Comparison of ENCODE assay signal across 7 mouse cellular contexts in the genomic region with DNA sequence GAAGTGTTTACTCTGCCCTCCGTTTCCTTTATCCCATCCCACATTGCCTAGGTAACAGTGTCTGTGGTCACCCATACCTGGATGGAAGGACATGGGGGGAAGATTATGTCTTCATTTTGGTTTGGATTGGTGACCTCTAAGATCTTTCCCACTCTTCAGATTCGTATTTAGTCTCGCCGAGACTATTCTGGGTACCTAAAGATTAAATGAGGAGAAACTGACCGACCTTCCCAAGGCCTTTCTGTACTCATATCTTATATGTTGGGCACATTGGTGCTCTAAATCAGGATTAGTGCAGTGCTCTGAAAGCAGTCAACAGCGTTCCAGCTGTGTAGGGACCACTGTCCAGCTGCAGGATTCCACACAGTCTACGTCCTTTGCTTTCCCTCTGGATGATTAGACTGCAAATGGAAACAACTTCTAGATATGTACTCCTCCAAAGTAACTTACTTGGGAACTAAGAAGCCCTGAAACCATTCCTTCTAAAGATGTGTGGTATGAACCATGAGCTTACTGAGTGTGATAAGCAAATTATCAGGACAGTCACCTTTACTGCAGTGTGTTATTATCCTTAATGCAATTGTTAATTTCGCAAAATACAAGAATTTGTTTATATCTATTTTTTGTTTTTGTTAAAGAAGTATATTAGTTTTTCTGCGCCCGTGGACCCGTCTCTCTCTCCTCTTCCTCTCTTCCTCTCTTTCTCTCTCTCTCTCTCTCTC. TPM values are rescaled to one million over a fixed set of nuclear protein-coding genes. Genes with fewer than 3 reads are reported as not detected.
A peak's percentile ranks its signal among the peaks of the same experiment; 100 is the strongest.
DNase-seq lines count a peak whose midpoint lies in the region; ATAC-seq and TF ChIP-seq lines count a peak whose summit lies in the region.

No protein-coding gene starts in this region.

- 30% methylated on average over 11 of the region's 11 CpGs for WGBS in lung, postnatal 0 days
- 42% methylated on average over 11 of the region's 11 CpGs for WGBS in embryonic facial prominence, embryonic 14.5 days
- WGBS in intestine, embryonic 16.5 days = 36% methylated on average over 11 of the region's 11 CpGs
- 43% methylated on average over 11 of the region's 11 CpGs for WGBS in neural tube, embryonic 15.5 days

- TF ChIP-seq EP300 in lung, postnatal 0 days (IDR thresholded peaks at IDR 0.05) = no peak

- peak overlapping the region; percentile 96 for H3K9ac ChIP-seq in lung, postnatal 0 days (replicated peaks; ENCODE audit: low read depth)
- peak overlapping the region; percentile 100 for H3K9ac ChIP-seq in embryonic facial prominence, embryonic 14.5 days (ENCODE audit: low read depth, low read length)
- peak overlapping the region; percentile 100 for H3K9ac ChIP-seq in intestine, embryonic 16.5 days (ENCODE audit: low read depth, low read length)
- peak overlapping the region; percentile 95 for H3K9ac ChIP-seq in neural tube, embryonic 15.5 days (replicated peaks)

- no peaks in the 10 kb centered on the region for H3K27me3 ChIP-seq in lung, postnatal 0 days (replicated peaks; ENCODE audit: insufficient read depth, low read length)
- no peaks in the 10 kb centered on the region for H3K27me3 ChIP-seq in embryonic facial prominence, embryonic 14.5 days (replicated peaks; ENCODE audit: control insufficient read depth, insufficient read depth, low read length)
- no peaks in the 10 kb centered on the region for H3K27me3 ChIP-seq in intestine, embryonic 16.5 days (replicated peaks; ENCODE audit: control insufficient read depth, insufficient read depth, low read length)
- H3K27me3 ChIP-seq in neural tube, embryonic 15.5 days (replicated peaks) = no peaks in the 10 kb centered on the region

- DNase-seq in lung, postnatal 0 days (ENCODE audit: low spot score) = no peak
- DNase-seq in lung, postnatal 10 days = no peak
- DNase-seq in embryonic facial prominence, embryonic 14.5 days (ENCODE audit: low spot score) = no peak
- no peak for DNase-seq in urinary bladder, postnatal 36 days (ENCODE audit: low spot score in 2 of 2)

- no peak for TF ChIP-seq CTCF in lung, postnatal 0 days (IDR thresholded peaks at IDR 0.05)

- peak overlapping the region; percentile 82 for H3K4me2 ChIP-seq in lung, postnatal 0 days (replicated peaks; ENCODE audit: low read depth, low read length)
- peak overlapping the region; percentile 71 for H3K4me2 ChIP-seq in embryonic facial prominence, embryonic 14.5 days (ENCODE audit: low read depth, low read length)
- peak overlapping the region; percentile 86 for H3K4me2 ChIP-seq in intestine, embryonic 16.5 days (ENCODE audit: low read depth, low read length)
- peak overlapping the region; percentile 76 for H3K4me2 ChIP-seq in neural tube, embryonic 15.5 days

- no peaks in the 10 kb centered on the region for H3K4me1 ChIP-seq in lung, postnatal 0 days (ENCODE audit: insufficient read depth, low read depth, low read length)
- H3K4me1 ChIP-seq in embryonic facial prominence, embryonic 14.5 days (ENCODE audit: control insufficient read depth, insufficient read depth, low read length) = 0 out of 2 replicates have a peak, but pooled peaks cover 3% of the 10 kb centered on the region
- H3K4me1 ChIP-seq in intestine, embryonic 16.5 days (ENCODE audit: control insufficient read depth, insufficient read depth, low read length) = peaks cover 9% of the 10 kb centered on the region; the same call in 1 of the 2 replicates
- H3K4me1 ChIP-seq in neural tube, embryonic 15.5 days = peaks cover 13% of the 10 kb centered on the region

- no peaks in the 10 kb centered on the region for H3K9me3 ChIP-seq in lung, postnatal 0 days (ENCODE audit: low read length)
- no peaks in the 10 kb centered on the region for H3K9me3 ChIP-seq in embryonic facial prominence, embryonic 14.5 days (ENCODE audit: control insufficient read depth, low read length)
- H3K9me3 ChIP-seq in intestine, embryonic 16.5 days (ENCODE audit: control insufficient read depth, low read length) = no peaks in the 10 kb centered on the region
- no peaks in the 10 kb centered on the region for H3K9me3 ChIP-seq in neural tube, embryonic 15.5 days (replicated peaks)

- H3K4me3 ChIP-seq in lung, postnatal 0 days (ENCODE audit: low read depth, low read length) = peak overlapping the region; percentile 80
- peak overlapping the region; percentile 76 for H3K4me3 ChIP-seq in embryonic facial prominence, embryonic 14.5 days (ENCODE audit: low read depth, low read length)
- peak overlapping the region; percentile 84 for H3K4me3 ChIP-seq in intestine, embryonic 16.5 days (ENCODE audit: low read length)
- peak overlapping the region; percentile 73 for H3K4me3 ChIP-seq in neural tube, embryonic 15.5 days (replicated peaks)

- peak overlapping the region; percentile 100 for H3K27ac ChIP-seq in lung, postnatal 0 days (ENCODE audit: low read length)
- H3K27ac ChIP-seq in embryonic facial prominence, embryonic 14.5 days (replicated peaks; ENCODE audit: low read depth, low read length) = peak overlapping the region; percentile 100
- H3K27ac ChIP-seq in intestine, embryonic 16.5 days (ENCODE audit: low read length) = peak overlapping the region; percentile 99
- peak overlapping the region; percentile 96 for H3K27ac ChIP-seq in neural tube, embryonic 15.5 days (replicated peaks)

- no peak for ATAC-seq in lung, postnatal 0 days
- no peak for ATAC-seq in embryonic facial prominence, embryonic 14.5 days (ENCODE audit: low read depth)
- peak; percentile 8 for ATAC-seq in intestine, embryonic 16.5 days
- peak; percentile 15 for ATAC-seq in neural tube, embryonic 15.5 days (ENCODE audit: low FRiP score)
- no peak for ATAC-seq in activated CD4-positive, CD25-positive, alpha-beta regulatory T cell, adult 4 months

- no peaks in the 10 kb centered on the region for H3K36me3 ChIP-seq in lung, postnatal 0 days (ENCODE audit: insufficient read depth, low read length)
- no peaks in the 10 kb centered on the region for H3K36me3 ChIP-seq in embryonic facial prominence, embryonic 14.5 days (ENCODE audit: control insufficient read depth, insufficient read depth, low read length)
- H3K36me3 ChIP-seq in intestine, embryonic 16.5 days (ENCODE audit: control insufficient read depth, insufficient read depth, low read length) = no peaks in the 10 kb centered on the region
- H3K36me3 ChIP-seq in neural tube, embryonic 15.5 days = no peaks in the 10 kb centered on the region

RNA-seq across cellular contexts. Expression of gene Aven, which starts 0.9 kb away (rescaled TPM):
- 2.4 and 3.0 TPM in 2 replicates for polyA plus RNA-seq in lung, postnatal 0 days (2015; fragmentation: Nextera tagmentation; extraction: Ambion mirVana)
- 6.1 and 7.4 TPM in 2 replicates for polyA plus RNA-seq in embryonic facial prominence, embryonic 14.5 days (2014; fragmentation: Nextera tagmentation; extraction: Ambion mirVana)
- polyA plus RNA-seq in intestine, embryonic 16.5 days (2015; fragmentation: Nextera tagmentation; extraction: Ambion mirVana) = 1.7 and 6.2 TPM in 2 replicates
- 4.1 and 4.2 TPM in 2 replicates for polyA plus RNA-seq in neural tube, embryonic 15.5 days (2015; fragmentation: Nextera tagmentation; extraction: Ambion mirVana)
- polyA plus RNA-seq in activated CD4-positive, CD25-positive, alpha-beta regulatory T cell, adult 4 months (2017; shearing (Covaris generic)) = 10 to 100 TPM; 12.1 to 13.0 TPM

RNA-seq across cellular contexts. Expression of gene Chrm5, which starts 13.1 kb away (rescaled TPM):
- polyA plus RNA-seq in lung, postnatal 0 days (2015; fragmentation: Nextera tagmentation; extraction: Ambion mirVana) = not detected in 2 replicates
- 0.14 TPM in 1 of 2 replicates, not detected in the other for polyA plus RNA-seq in embryonic facial prominence, embryonic 14.5 days (2014; fragmentation: Nextera tagmentation; extraction: Ambion mirVana)
- polyA plus RNA-seq in intestine, embryonic 16.5 days (2015; fragmentation: Nextera tagmentation; extraction: Ambion mirVana) = not detected in 2 replicates
- 0.90 and 1.2 TPM in 2 replicates for polyA plus RNA-seq in neural tube, embryonic 15.5 days (2015; fragmentation: Nextera tagmentation; extraction: Ambion mirVana)
- polyA plus RNA-seq in activated CD4-positive, CD25-positive, alpha-beta regulatory T cell, adult 4 months (2017; shearing (Covaris generic)) = not detected

RNA-seq across cellular contexts. Expression of gene Emc7, which starts 38.9 kb away (rescaled TPM):
- polyA plus RNA-seq in lung, postnatal 0 days (2015; fragmentation: Nextera tagmentation; extraction: Ambion mirVana) = 29.0 and 31.6 TPM in 2 replicates
- polyA plus RNA-seq in embryonic facial prominence, embryonic 14.5 days (2014; fragmentation: Nextera tagmentation; extraction: Ambion mirVana) = 20.5 and 21.9 TPM in 2 replicates
- 19.2 and 20.1 TPM in 2 replicates for polyA plus RNA-seq in intestine, embryonic 16.5 days (2015; fragmentation: Nextera tagmentation; extraction: Ambion mirVana)
- polyA plus RNA-seq in neural tube, embryonic 15.5 days (2015; fragmentation: Nextera tagmentation; extraction: Ambion mirVana) = 24.5 and 24.6 TPM in 2 replicates
- polyA plus RNA-seq in activated CD4-positive, CD25-positive, alpha-beta regulatory T cell, adult 4 months (2017; shearing (Covaris generic)) = 10 to 100 TPM; 11.5 to 14.5 TPM

Comparison
In these comparisons a context has a peak if more than half of its experiments do, and no peak if none do; other contexts are left out.
1. ATAC-seq: peak in intestine, embryonic 16.5 days (single experiment) and neural tube, embryonic 15.5 days (single experiment); none in lung, postnatal 0 days (single experiment), embryonic facial prominence, embryonic 14.5 days (single experiment) and activated CD4-positive, CD25-positive, alpha-beta regulatory T cell, adult 4 months (single experiment).
2. Peak in every context shown above with its lines, with median percentiles within 50 percentile points of each other: H3K27ac ChIP-seq, H3K4me2 ChIP-seq, H3K4me3 ChIP-seq and H3K9ac ChIP-seq.